Mouse (Mus musculus): ENCODE data around the gene Ccdc34.

GRCm38 (mm10) chr2:110129396-110129795 lies 111.8 kb downstream of the Ccdc34 start:
- TF ChIP-seq POLR2A (IDR thresholded peaks at IDR 0.05; ENCODE audit: insufficient read depth, low read length) = no peak
- TF ChIP-seq CTCF (IDR thresholded peaks at IDR 0.05; ENCODE audit: low read depth, low read length) = no peak
- no peak for TF ChIP-seq EP300 (IDR thresholded peaks at IDR 0.05; ENCODE audit: insufficient read depth, low read depth, low read length)

Data from ES-Bruce4 (cell line).